Mouse (Mus musculus): ENCODE measurements around the gene Cela3b. TPM values are rescaled to one million over a fixed set of nuclear protein-coding genes. Genes with fewer than 3 reads are reported as not detected.
"Not testable (repeated sequence)": the region's sequence is repeated elsewhere in the genome, so short reads cannot be mapped to it uniquely, and the experiment has no call there.

Gene Cela3b
- polyA plus RNA-seq, 1 experiment from 2014 or later, result not detected

DNA sequence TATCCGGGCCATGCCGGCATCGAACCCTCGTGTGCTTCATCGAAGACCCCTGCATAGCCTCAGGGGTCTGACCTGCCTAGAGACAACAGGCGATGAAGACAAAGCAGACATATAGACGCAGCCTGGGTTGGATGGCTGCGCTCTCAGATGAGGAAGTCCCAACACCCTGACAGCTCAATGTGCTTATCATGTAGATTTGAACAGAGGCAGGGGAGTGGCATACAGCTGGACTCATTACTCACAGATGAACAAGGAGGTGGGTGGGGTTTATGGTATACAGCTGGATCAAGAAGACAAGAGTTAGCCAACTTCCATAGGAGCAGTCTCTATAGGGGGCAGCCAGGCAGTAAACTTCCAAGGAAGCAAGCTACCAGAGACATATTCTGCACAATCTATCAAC is 8.5 kb upstream of the Cela3b start:
- Histone ChIP-seq H3K4me3 (ENCODE audit: low read depth, low read length) (no peak overlapping the region), H3K4me2 (replicated peaks; ENCODE audit: low read depth, low read length) (no peak overlapping the region), H3K9ac (replicated peaks; ENCODE audit: low read depth) (no peak overlapping the region), H3K27me3 (replicated peaks; ENCODE audit: insufficient read depth, low read length) (no peaks in the 10 kb centered on the region), H3K27ac (ENCODE audit: low read length) (no peak overlapping the region), H3K9me3 (ENCODE audit: low read length) (no peaks in the 10 kb centered on the region), H3K36me3 (ENCODE audit: insufficient read depth, low read length) (no peaks in the 10 kb centered on the region), H3K4me1 (ENCODE audit: insufficient read depth, low read depth, low read length) (no peaks in the 10 kb centered on the region)
- no peak for DNase-seq (ENCODE audit: low spot score)
- WGBS, result 81% methylated on average over 8 of the region's 8 CpGs
- ATAC-seq, result no peak
- no peak for TF ChIP-seq EP300 (IDR thresholded peaks at IDR 0.05)
- no peak for TF ChIP-seq CTCF (IDR thresholded peaks at IDR 0.05)

DNA sequence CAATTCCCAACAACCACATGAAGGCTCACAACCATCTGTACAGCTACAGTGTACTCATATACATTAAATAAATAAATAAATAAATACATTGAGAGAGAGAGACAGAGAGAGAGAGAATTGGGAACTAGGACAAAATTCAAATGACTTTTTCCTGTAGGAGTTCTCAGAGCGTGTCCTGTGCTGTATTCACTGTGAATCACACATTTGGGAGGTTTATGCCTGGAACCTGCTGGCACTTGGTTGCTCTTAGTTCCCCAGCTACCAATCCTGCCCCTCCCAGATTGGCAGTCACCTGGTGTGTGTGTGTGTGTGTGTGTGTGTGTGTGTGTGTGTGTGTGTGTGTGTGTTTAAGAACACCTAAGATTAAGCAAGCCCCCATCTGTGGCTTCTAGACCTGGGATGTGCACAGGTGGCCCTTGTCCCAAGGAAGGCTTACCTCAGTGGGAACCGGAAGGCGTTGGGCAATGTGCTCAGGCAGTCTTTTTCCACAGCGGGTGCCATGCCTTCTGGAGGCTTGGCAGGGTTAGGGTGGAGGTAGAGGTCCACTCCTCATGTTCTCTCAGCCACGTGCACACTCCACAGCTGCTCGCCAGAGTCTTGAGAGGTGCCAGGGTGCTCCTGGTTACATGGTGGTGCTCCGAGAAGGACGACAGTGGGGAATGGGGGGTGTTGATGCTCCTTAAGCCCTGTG is 6.8 kb upstream of the Cela3b start:
- no peak overlapping the region for H3K4me2 ChIP-seq (replicated peaks; ENCODE audit: low read depth, low read length)
- no peak overlapping the region for H3K9ac ChIP-seq (replicated peaks; ENCODE audit: low read depth)
- 81% methylated on average over 8 of the region's 8 CpGs for WGBS
- H3K4me3 ChIP-seq (ENCODE audit: low read depth, low read length), result no peak overlapping the region
- no peaks in the 10 kb centered on the region for H3K9me3 ChIP-seq (ENCODE audit: low read length)
- H3K4me1 ChIP-seq (ENCODE audit: insufficient read depth, low read depth, low read length), result no peaks in the 10 kb centered on the region
- no peak overlapping the region for H3K27ac ChIP-seq (ENCODE audit: low read length)
- H3K27me3 ChIP-seq (replicated peaks; ENCODE audit: insufficient read depth, low read length), result no peaks in the 10 kb centered on the region
- DNase-seq (ENCODE audit: low spot score) (no peak), ATAC-seq (no peak; the same call in 1 of the 2 replicates)
- no peaks in the 10 kb centered on the region for H3K36me3 ChIP-seq (ENCODE audit: insufficient read depth, low read length)
- no peak for TF ChIP-seq CTCF (IDR thresholded peaks at IDR 0.05)
- TF ChIP-seq EP300 (IDR thresholded peaks at IDR 0.05), result no peak

DNA sequence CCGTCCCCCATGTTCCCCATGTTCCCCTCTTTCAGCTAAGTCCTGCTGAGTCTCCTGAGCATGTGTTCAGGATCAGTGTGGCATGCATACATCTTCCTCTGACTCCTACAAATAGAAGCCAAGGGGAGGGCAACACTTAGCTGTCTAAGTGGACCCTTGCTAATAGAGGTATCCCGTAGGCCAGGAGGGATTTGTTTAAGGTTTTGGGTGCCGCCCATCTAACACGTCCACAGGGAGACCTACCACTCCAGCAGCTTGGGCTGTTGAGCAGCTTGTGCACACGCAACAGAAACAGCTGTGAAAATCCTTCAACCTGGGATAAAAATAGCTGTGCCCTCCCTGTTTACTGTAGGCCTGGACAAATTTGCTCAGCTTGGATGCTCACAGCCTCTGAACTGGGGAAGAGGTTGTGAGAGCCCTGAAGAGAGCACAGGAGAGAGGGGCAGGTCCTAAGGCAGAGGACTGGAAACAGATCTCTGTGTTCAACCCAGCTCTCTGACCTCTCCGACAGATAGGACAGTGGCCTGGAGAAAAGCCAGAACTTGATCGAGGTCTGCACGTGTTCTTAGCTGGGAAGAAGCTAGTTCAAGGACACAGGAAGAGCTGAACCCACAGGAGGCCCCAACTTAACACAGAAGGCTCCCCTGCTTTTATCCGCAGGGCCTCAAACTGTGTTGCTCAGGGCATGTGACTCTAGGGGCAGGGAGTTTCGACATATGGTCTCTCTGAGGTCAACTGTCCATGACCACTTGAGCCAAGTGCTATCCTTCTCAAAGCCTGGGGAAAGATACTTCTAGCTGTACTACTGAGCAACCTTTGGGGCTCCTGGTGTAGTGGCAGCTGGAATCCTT is 2.6 kb upstream of the Cela3b start:
- not testable (repeated sequence) for DNase-seq (ENCODE audit: low spot score); H3K4me3 ChIP-seq (ENCODE audit: low read depth, low read length); H3K4me2 ChIP-seq (replicated peaks; ENCODE audit: low read depth, low read length); H3K9ac ChIP-seq (replicated peaks; ENCODE audit: low read depth); H3K9me3 ChIP-seq (ENCODE audit: low read length); H3K27ac ChIP-seq (ENCODE audit: low read length); H3K4me1 ChIP-seq (ENCODE audit: insufficient read depth, low read depth, low read length); H3K36me3 ChIP-seq (ENCODE audit: insufficient read depth, low read length); H3K27me3 ChIP-seq (replicated peaks; ENCODE audit: insufficient read depth, low read length)
- peak; percentile 38; the same call in 1 of the 2 replicates for ATAC-seq
- WGBS, result 46% methylated on average over 10 of the region's 10 CpGs

DNA sequence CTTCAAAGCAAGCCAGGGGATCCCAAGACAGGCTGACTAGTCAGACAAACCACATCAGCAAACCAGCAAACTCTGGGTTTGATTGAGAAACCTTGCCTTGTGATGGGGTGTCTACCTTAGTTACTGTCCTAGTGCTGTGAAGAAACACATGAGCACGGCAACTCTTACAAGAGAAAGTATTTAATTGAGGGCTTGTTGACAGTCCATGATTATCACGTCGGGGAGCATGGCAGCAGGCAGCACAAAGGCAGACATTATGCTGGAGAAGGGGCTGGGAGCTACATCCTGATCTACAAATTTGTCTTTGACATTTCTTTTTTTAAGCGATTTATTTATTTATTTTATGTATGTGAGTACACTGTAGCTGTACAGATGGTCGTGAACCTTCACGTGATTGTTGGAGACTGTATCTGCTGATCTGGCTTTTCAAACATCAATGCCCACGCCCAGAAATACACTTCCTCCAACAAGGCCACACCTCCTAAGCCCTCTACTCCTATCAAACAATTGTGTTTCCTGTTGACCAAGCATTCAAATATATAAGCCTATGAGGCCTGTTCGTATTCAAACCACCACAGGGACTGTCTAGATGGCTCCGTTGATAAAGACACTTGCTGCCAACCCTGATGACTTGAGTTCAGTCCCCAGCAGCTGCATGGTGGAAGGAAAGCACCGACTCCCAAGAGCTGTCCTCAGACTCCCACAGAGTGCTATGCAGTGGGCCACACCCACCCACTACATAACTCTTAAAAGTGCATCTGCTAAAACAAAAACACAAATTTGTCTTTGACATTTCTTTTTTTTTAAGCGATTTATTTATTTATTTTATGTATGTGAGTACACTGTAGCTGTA is 12.4 kb downstream of the Cela3b start:
- no peak overlapping the region for H3K4me3 ChIP-seq (ENCODE audit: low read depth, low read length)
- 56% methylated on average over 11 of the region's 11 CpGs for WGBS
- peak; percentile 23 for DNase-seq (ENCODE audit: low spot score)
- no peak overlapping the region for H3K27ac ChIP-seq (ENCODE audit: low read length)
- H3K4me1 ChIP-seq (ENCODE audit: insufficient read depth, low read depth, low read length), result no peaks in the 10 kb centered on the region
- H3K27me3 ChIP-seq (replicated peaks; ENCODE audit: insufficient read depth, low read length), result no peaks in the 10 kb centered on the region
- no peaks in the 10 kb centered on the region for H3K36me3 ChIP-seq (ENCODE audit: insufficient read depth, low read length)
- no peak for TF ChIP-seq EP300 (IDR thresholded peaks at IDR 0.05)
- TF ChIP-seq CTCF (IDR thresholded peaks at IDR 0.05), result no peak
- H3K4me2 ChIP-seq (replicated peaks; ENCODE audit: low read depth, low read length), result no peak overlapping the region
- H3K9ac ChIP-seq (replicated peaks; ENCODE audit: low read depth), result no peak overlapping the region
- peak; percentile 61 for ATAC-seq
- no peaks in the 10 kb centered on the region for H3K9me3 ChIP-seq (ENCODE audit: low read length)

DNA sequence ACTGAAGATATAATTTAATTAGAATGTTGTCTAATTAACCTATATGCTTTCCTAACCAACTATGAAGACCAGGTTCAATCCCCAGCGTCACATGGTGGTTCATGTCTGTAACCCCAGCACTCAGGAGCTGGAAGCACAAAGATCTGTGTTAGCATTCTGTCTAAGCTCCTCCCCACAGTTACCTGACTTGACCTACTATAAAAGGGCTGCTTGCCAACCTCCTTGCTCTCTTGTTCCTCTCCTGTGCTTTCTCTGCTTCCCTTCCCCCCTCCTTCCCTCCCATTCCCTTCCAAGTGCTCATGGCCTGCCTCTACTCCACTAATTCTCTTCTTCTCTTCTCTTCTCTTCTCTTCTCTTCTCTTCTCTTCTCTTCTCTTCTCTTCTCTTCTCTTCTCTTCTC is 15.4 kb downstream of the Cela3b start:
- no peak for TF ChIP-seq EP300 (IDR thresholded peaks at IDR 0.05)
- TF ChIP-seq CTCF (IDR thresholded peaks at IDR 0.05), result no peak
- Histone ChIP-seq H3K4me1 (ENCODE audit: insufficient read depth, low read depth, low read length) (no peaks in the 10 kb centered on the region), H3K36me3 (ENCODE audit: insufficient read depth, low read length) (no peaks in the 10 kb centered on the region), H3K9me3 (ENCODE audit: low read length) (no peaks in the 10 kb centered on the region), H3K27me3 (replicated peaks; ENCODE audit: insufficient read depth, low read length) (no peaks in the 10 kb centered on the region), H3K27ac (ENCODE audit: low read length) (no peak overlapping the region), H3K4me2 (replicated peaks; ENCODE audit: low read depth, low read length) (no peak overlapping the region), H3K4me3 (ENCODE audit: low read depth, low read length) (no peak overlapping the region), H3K9ac (replicated peaks; ENCODE audit: low read depth) (no peak overlapping the region)
- no peak for ATAC-seq
- DNase-seq (ENCODE audit: low spot score), result peak; percentile 9
- WGBS, result 69% methylated on average over 1 of the region's 1 CpGs

DNA sequence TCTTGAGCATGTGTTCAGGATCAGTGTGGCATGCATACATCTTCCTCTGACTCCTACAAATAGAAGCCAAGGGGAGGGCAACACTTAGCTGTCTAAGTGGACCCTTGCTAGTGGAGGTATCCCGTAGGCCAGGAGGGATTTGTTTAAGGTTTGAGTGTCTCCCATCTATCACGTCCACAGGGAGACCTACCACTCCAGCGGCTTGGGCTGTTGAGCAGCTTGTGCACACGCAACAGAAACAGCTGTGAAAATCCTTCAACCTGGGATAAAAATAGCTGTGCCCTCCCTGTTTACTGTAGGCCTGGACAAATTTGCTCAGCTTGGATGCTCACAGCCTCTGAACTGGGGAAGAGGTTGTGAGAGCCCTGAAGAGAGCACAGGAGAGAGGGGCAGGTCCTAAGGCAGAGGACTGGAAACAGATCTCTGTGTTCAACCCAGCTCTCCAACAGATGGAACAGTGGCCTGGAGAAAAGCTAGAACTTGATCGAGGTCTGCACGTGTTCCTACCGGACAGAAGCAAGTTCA is 18.1 kb downstream of the Cela3b start:
- not testable (repeated sequence) for H3K4me1 ChIP-seq (ENCODE audit: insufficient read depth, low read depth, low read length); H3K9me3 ChIP-seq (ENCODE audit: low read length); H3K27ac ChIP-seq (ENCODE audit: low read length); DNase-seq (ENCODE audit: low spot score); H3K9ac ChIP-seq (replicated peaks; ENCODE audit: low read depth); H3K36me3 ChIP-seq (ENCODE audit: insufficient read depth, low read length); H3K4me2 ChIP-seq (replicated peaks; ENCODE audit: low read depth, low read length); H3K27me3 ChIP-seq (replicated peaks; ENCODE audit: insufficient read depth, low read length); H3K4me3 ChIP-seq (ENCODE audit: low read depth, low read length)
- 58% methylated on average over 7 of the region's 7 CpGs for WGBS
- peak; percentile 26; the same call in 1 of the 2 replicates for ATAC-seq
